Mouse (Mus musculus) bone marrow, adult 2 months (tissue): ENCODE data around the gene Best1.

ENCODE experiments used
- CTCF ChIP-seq: fragments of 200-500 bp; IDR thresholded peaks from 2 replicates; pipeline ENCODE4 v1.5.1; 2011; ENCODE audit warnings: low read length, control low read depth; ENCODE audit not compliant: control insufficient read depth, insufficient read depth
- POLR2A ChIP-seq: fragments of 200-500 bp; IDR thresholded peaks from 2 replicates; pipeline ENCODE4 v1.6.1; 2011; ENCODE audit warnings: low read depth, mild to moderate bottlenecking, control low read depth, low read length, borderline replicate concordance; ENCODE audit not compliant: control insufficient read depth

GRCm38 (mm10) chr19:9942539-9943533 lies 58.6 kb downstream of the Best1 start:
- TF ChIP-seq POLR2A (no peak), CTCF (no peak)
